Mouse (Mus musculus) splenic B cell, adult 2 months (primary cell): ENCODE data around the gene Jade1.

ENCODE experiments used
- DNase-seq: peaks from one replicate; pipeline ENCODE4 v3.0.0-alpha.2; 2011; ENCODE audit warnings: low read depth, low spot score
- H3K27me3 ChIP-seq: 2 replicates; pipeline ENCODE4 v1.6.1; 2012; ENCODE audit warnings: mild to moderate bottlenecking, low read length, moderate library complexity, mixed read lengths; ENCODE audit not compliant: control insufficient read depth, poor library complexity, insufficient read depth, severe bottlenecking
- H3K36me3 ChIP-seq: 2 replicates; pipeline ENCODE4 v1.6.1; 2012; ENCODE audit warnings: mild to moderate bottlenecking, low read length, moderate library complexity, mixed read lengths; ENCODE audit not compliant: control insufficient read depth, poor library complexity, insufficient read depth, severe bottlenecking

Gene Jade1

GRCm38 (mm10) chr3:41560489-41560888 is 5.0 kb downstream of the Jade1 start:
- Histone ChIP-seq H3K36me3 (no peaks in the 10 kb centered on the region), H3K27me3 (no peaks in the 10 kb centered on the region)
- DNase-seq = no peak

GRCm38 (mm10) chr3:41561787-41562186 is 6.3 kb downstream of the Jade1 start:
- Histone ChIP-seq H3K36me3 (no peaks in the 10 kb centered on the region), H3K27me3 (no peaks in the 10 kb centered on the region)
- no peak for DNase-seq

- DNase-seq = peak; percentile 81
- no peaks in the 10 kb centered on the region for H3K27me3 ChIP-seq
- H3K36me3 ChIP-seq = no peaks in the 10 kb centered on the region
These were observed 7.8 kb downstream of the Jade1 start for GRCm38 (mm10) chr3:41563211-41563931.

- DNase-seq = peak; percentile 22
- Histone ChIP-seq H3K27me3 (no peaks in the 10 kb centered on the region), H3K36me3 (no peaks in the 10 kb centered on the region)
These were observed 8.5 kb downstream of the Jade1 start for GRCm38 (mm10) chr3:41563997-41564396.

GRCm38 (mm10) chr3:41564471-41565213 is 9.1 kb downstream of the Jade1 start:
- Histone ChIP-seq H3K36me3 (no peaks in the 10 kb centered on the region), H3K27me3 (no peaks in the 10 kb centered on the region)
- peak; percentile 90 for DNase-seq

GRCm38 (mm10) chr3:41565410-41565823 is 9.9 kb downstream of the Jade1 start:
- Histone ChIP-seq H3K27me3 (no peaks in the 10 kb centered on the region), H3K36me3 (no peaks in the 10 kb centered on the region)
- DNase-seq = peak; percentile 75

GRCm38 (mm10) chr3:41565955-41566354 is 10.4 kb downstream of the Jade1 start:
- Histone ChIP-seq H3K36me3 (no peaks in the 10 kb centered on the region), H3K27me3 (no peaks in the 10 kb centered on the region)
- peak; percentile 79 for DNase-seq

- Histone ChIP-seq H3K36me3 (no peaks in the 10 kb centered on the region), H3K27me3 (no peaks in the 10 kb centered on the region)
- DNase-seq = peak; percentile 49
These were observed 14.4 kb downstream of the Jade1 start for GRCm38 (mm10) chr3:41569943-41570342.

GRCm38 (mm10) chr3:41572131-41572530 is 16.6 kb downstream of the Jade1 start:
- H3K27me3 ChIP-seq = no peaks in the 10 kb centered on the region
- DNase-seq = no peak
- no peaks in the 10 kb centered on the region for H3K36me3 ChIP-seq

- H3K36me3 ChIP-seq = no peaks in the 10 kb centered on the region
- no peak for DNase-seq
- H3K27me3 ChIP-seq = no peaks in the 10 kb centered on the region
These were observed 17.4 kb downstream of the Jade1 start for GRCm38 (mm10) chr3:41572968-41573367.

- H3K27me3 ChIP-seq = no peaks in the 10 kb centered on the region
- H3K36me3 ChIP-seq = no peaks in the 10 kb centered on the region
- DNase-seq = no peak
These were observed 18.7 kb downstream of the Jade1 start for GRCm38 (mm10) chr3:41574208-41574607.

GRCm38 (mm10) chr3:41574720-41575435 is 19.3 kb downstream of the Jade1 start:
- DNase-seq = no peak
- Histone ChIP-seq H3K27me3 (no peaks in the 10 kb centered on the region), H3K36me3 (no peaks in the 10 kb centered on the region)

GRCm38 (mm10) chr3:41575971-41576370 is 20.4 kb downstream of the Jade1 start:
- DNase-seq = no peak
- H3K27me3 ChIP-seq = no peaks in the 10 kb centered on the region
- H3K36me3 ChIP-seq = no peaks in the 10 kb centered on the region

- no peak for DNase-seq
- H3K36me3 ChIP-seq = no peaks in the 10 kb centered on the region
- H3K27me3 ChIP-seq = no peaks in the 10 kb centered on the region
These were observed 21.7 kb downstream of the Jade1 start for GRCm38 (mm10) chr3:41577240-41577639.

- Histone ChIP-seq H3K27me3 (no peaks in the 10 kb centered on the region), H3K36me3 (no peaks in the 10 kb centered on the region)
- DNase-seq = peak; percentile 53
These were observed 24.3 kb downstream of the Jade1 start for GRCm38 (mm10) chr3:41579873-41580272.
